Mouse (Mus musculus) yolk sac, embryonic 10.5 days (tissue): ENCODE measurements around the gene Gm14406.
"Not testable (repeated sequence)": the region's sequence is repeated elsewhere in the genome, so short reads cannot be mapped to it uniquely, and the experiment has no call there.

ENCODE experiments used
- DNase-seq: peaks from one replicate; pipeline ENCODE4 v3.0.0-alpha.2; 2017; ENCODE audit warnings: low spot score

Gene Gm14406

DNA sequence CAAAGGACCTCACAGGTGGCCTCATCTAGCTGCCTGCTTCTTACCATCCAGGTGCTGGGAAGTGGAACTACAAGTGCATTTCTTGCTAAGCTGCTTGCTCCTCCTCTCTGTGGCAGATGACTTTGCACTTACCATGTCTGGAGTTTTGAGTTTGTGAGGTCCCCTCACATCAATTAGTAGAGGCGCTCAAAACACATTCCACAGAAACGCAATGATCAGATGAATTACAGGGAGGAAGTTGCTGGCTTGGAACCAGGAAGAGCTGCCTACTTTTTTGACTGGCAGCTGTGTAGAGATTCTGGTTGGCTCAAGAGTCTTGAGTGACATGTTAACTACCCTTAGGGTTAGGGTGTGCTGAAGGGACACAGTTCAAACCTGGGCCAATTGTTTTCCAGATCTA is at the start of gene Gm14406:
Gene Gm14406, minus strand, starts transcription at position 213 of the 400 bp plus-strand sequence.
- DNase-seq, result not testable (repeated sequence)

DNA sequence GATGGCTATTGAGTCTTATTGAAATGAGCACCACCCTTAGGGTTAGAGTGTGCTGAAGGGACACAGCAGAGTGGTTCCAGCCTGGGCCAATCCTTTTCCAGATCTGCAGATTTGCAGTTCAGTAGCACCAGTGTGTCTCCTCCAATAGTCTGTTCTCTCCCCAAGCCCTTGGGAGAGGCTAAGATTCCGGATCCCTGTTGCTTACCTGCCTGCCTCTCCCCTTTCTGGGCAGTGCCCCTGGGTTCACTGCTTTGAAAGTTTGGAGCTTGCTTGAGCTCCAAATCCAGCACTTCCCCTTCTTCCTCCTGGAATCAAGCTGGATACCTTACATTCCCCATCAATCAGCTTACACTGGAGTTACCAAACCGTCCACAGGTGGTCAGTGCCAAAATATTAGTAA is 2.9 kb downstream of the Gm14406 start:
- not testable (repeated sequence) for DNase-seq

GRCm38 (mm10) chr2:177559365-177559764 is 18.6 kb downstream of the Gm14406 start:
- not testable (repeated sequence) for DNase-seq

- DNase-seq, result not testable (repeated sequence)
These were observed 22.7 kb downstream of the Gm14406 start for GRCm38 (mm10) chr2:177555261-177555660.

DNA sequence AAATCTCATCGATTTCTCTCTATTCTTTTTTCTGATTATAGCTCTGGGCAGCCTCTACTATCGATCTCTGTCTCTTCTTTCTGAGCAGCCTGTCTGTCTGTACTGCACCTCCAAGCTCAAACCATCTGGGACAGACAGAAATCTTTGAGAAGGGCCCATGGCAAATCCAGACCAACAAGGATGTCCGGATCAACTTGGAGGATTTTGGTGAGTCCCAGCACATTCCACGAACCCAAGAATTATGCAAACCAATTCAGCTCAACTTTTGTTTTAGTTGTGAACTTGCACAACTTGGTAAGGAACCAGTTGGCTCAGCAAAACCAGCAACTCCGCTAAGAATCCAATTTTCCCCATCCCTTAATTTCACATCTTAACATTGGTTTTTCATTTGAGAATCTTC is 40.3 kb downstream of the Gm14406 start:
- DNase-seq, result not testable (repeated sequence)

DNA sequence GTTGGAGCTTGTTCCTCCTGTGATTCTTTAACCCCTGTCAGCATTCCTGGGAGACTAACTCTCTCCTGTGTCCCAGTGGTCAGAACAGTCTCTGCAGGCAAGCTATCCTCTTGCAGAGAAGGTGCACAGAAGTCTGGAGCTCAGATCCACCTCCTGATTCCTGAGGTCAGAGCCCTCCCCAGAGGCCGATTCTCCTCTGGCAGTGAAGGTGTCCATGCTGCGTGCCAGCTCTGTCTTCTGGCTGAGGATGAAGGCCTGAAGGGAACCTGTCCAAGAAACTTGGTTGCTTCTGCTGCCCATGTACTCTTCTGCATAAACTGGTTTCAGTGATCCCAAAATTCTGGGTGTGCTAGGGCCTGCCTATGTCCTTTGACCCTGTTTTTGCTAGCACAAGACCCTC is 40.9 kb downstream of the Gm14406 start:
- not testable (repeated sequence) for DNase-seq

GRCm38 (mm10) chr2:177535876-177536275 is 42.1 kb downstream of the Gm14406 start:
- no peak for DNase-seq

DNA sequence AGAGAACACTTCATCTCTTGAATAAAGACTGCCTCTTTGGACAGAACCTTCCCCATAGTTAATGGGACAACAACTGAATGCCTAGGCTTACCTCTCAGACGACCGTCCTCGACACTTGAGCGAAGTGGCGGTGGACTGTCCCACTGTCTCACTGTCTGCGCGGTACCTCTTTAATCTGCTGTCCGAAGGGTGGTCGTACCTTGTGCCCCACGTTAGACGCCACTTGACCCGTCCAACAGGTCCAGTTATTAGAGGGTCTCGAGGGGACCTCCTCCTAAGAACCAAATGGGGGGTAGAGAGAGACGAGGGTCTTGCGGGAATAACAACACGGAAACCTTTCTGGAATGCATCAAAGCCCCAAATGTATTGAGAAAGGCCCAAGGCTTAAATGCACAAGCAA is 53.8 kb downstream of the Gm14406 start:
- DNase-seq, result not testable (repeated sequence)

DNA sequence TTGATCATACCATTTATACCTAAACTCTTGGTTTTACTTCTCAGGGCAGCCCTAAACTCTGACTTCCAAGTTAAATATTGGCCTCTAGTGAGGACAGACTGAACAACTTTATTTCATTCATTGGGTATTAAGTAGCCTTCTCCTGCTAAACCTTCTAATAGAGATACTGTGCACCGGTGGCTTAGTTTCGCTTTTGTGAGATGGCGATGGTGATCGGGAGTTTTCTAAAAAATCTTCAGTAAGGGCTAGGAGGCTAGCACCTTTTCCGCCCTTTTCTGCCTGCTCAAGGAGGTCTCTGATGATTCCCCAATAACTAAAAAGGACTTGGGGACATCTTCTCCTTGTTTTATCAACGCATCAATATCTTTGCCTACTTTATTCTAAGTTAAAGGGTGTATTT is 54.3 kb downstream of the Gm14406 start:
- DNase-seq, result not testable (repeated sequence)

DNA sequence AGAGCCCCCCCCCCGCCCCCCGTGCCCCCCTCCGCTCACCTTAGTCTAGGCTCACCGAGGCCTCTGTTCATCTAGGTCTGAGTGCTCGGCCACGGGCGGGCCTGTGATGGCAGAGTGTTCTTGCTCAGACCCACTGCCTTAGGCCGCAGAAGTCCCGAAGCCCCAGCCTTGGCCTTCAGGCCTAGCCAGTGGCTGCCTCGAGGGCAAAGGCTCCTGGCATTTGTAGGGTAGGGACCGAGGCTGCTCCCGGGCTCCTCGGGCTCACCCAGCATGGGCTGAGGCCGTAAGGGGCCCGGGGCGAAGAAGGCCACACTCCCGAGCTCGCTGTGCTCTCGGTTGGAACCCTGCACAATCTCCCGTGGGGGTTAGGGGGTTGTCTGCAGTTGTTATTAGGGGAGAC is 54.9 kb downstream of the Gm14406 start:
- no peak for DNase-seq

DNA sequence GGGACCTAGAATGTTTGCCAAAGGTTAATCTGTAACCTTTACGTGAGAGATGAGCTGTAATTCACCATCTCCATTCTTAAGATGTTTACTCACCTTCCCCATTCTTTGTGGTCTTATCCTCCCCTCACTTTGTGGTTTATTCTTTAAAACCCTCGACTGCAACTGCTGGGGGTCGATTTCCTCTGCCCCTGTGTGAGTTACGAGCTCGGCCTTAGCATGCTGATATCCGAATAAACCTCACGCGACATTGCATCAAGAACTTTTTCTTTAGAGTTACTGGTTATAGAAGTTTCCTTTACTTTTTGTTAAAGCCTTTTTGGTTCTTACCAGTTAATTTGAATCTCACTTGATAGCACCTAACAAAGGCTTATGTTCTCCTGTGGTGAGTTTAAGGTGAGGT is 58.0 kb downstream of the Gm14406 start:
- no peak for DNase-seq
